Mouse (Mus musculus): ENCODE data around the gene Pgbd5. TPM values are rescaled to one million over a fixed set of nuclear protein-coding genes. Genes with fewer than 3 reads are reported as not detected.

Gene Pgbd5
- polyA plus RNA-seq (2014; fragmentation: Nextera tagmentation; extraction: Ambion mirVana) = 5.0 and 5.3 TPM in 2 replicates

DNA sequence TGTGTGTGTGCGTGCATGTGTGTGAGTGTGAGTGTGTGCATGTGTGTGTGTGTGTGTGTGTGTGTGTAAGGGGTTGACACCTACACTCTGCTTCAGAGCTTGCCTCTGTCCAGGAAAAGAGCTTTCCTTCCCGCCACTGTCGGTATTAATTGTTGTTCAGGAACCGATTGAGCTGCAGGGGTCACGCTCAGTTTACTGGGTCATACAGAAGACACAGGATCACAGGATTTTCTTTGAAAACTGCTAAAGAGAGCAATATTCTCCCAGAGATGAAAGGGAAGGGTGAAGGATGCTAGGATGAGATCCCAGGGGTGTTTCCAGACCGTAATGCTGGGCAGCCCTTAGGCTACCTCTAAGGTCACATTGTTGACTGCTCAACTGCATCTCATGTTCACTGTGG is at the start of gene Pgbd5:
Gene Pgbd5, minus strand, starts transcription at position 101 of the 400 bp plus-strand sequence.
- Histone ChIP-seq H3K36me3 (ENCODE audit: control insufficient read depth, insufficient read depth, low read length) (no peaks in the 10 kb centered on the region), H3K9me3 (ENCODE audit: control insufficient read depth, low read length) (no peaks in the 10 kb centered on the region), H3K4me1 (replicated peaks; ENCODE audit: control insufficient read depth, insufficient read depth, low read length) (0 out of 2 replicates have a peak, but pooled peaks cover 2% of the 10 kb centered on the region), H3K4me2 (replicated peaks; ENCODE audit: low read depth, low read length) (no peak within 1 kb of the TSS), H3K27me3 (ENCODE audit: control insufficient read depth, insufficient read depth, low read length) (no peaks in the 10 kb centered on the region), H3K9ac (ENCODE audit: low read depth, low read length) (no peak within 1 kb of the TSS), H3K27ac (ENCODE audit: low read depth, low read length) (no peak within 1 kb of the TSS), H3K4me3 (ENCODE audit: low read depth, low read length) (no peak within 1 kb of the TSS)
- no peak for DNase-seq (ENCODE audit: low spot score)
- ATAC-seq (ENCODE audit: low FRiP score) = no peak
- WGBS = 79% methylated on average over 6 of the region's 6 CpGs

DNA sequence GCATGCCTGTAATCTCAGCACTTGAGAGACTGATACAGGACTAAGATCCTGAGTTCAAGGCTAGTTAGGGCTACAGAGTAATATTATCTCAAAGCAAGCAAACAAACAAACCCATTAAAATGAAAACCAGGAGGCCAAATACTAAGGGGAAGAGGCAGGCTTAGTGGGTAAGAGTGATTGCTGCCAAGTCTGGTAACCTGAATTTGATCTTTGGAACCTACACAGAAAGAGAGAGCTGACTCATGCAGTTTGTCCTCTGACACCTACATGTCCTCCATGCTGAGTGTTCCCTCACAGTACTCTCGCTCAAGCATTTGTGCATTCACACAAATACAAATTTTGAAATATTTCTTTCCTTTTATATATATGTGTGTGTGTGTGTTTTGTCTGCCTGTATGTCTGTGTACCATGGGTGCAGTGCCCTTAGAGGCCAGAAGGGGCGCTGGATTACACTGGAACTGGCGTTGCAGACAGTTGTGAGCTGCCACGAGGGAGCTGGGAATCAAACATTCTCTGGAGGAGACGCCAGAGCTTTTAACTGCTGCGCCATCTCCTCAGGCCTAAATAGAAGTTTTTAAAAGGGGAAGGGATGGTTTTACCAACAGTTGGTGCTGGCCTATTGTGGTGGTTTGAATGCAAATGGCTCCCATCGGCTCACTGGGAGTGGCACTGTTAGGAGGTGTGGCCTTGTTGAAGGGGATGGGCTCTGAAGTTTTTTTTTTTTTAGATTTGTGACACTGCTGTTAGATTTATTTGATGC is 44.1 kb upstream of the Pgbd5 start:
- no peak overlapping the region for H3K9ac ChIP-seq (ENCODE audit: low read depth, low read length)
- H3K27me3 ChIP-seq (ENCODE audit: control insufficient read depth, insufficient read depth, low read length) = no peaks in the 10 kb centered on the region
- WGBS = 74% methylated on average over 7 of the region's 7 CpGs
- no peak overlapping the region for H3K27ac ChIP-seq (ENCODE audit: low read depth, low read length)
- H3K4me3 ChIP-seq (ENCODE audit: low read depth, low read length) = no peak overlapping the region
- H3K4me2 ChIP-seq (replicated peaks; ENCODE audit: low read depth, low read length) = no peak overlapping the region
- no peaks in the 10 kb centered on the region for H3K9me3 ChIP-seq (ENCODE audit: control insufficient read depth, low read length)
- H3K36me3 ChIP-seq (ENCODE audit: control insufficient read depth, insufficient read depth, low read length) = no peaks in the 10 kb centered on the region
- ATAC-seq (ENCODE audit: low FRiP score) = no peak
- peak; percentile 9 for DNase-seq (ENCODE audit: low spot score)
- no peaks in the 10 kb centered on the region for H3K4me1 ChIP-seq (replicated peaks; ENCODE audit: control insufficient read depth, insufficient read depth, low read length)

DNA sequence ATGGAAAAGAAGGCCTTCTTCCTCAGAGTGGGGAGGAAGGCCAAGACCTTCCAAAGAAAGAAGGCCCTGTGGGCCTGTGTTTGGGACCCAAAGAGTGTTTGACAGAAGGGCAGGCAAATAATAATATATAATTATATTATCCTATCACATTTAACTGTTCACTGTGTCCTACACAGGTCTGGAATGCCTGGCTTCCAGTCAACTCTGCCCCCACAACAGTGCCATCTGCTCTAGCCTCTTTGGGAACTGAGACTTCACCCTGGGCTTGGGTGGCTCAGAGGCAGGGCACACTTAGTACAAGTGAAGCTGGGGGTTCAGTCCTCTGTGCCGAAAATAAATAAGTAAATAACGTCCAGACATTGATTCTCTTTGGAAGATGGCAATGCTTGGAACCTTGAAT is 43.3 kb upstream of the Pgbd5 start:
- H3K27ac ChIP-seq (ENCODE audit: low read depth, low read length) = no peak overlapping the region
- DNase-seq (ENCODE audit: low spot score) = no peak
- no peak overlapping the region for H3K9ac ChIP-seq (ENCODE audit: low read depth, low read length)
- H3K4me1 ChIP-seq (replicated peaks; ENCODE audit: control insufficient read depth, insufficient read depth, low read length) = no peaks in the 10 kb centered on the region
- H3K9me3 ChIP-seq (ENCODE audit: control insufficient read depth, low read length) = no peaks in the 10 kb centered on the region
- H3K27me3 ChIP-seq (ENCODE audit: control insufficient read depth, insufficient read depth, low read length) = no peaks in the 10 kb centered on the region
- no peak for ATAC-seq (ENCODE audit: low FRiP score)
- no peak overlapping the region for H3K4me3 ChIP-seq (ENCODE audit: low read depth, low read length)
- no peaks in the 10 kb centered on the region for H3K36me3 ChIP-seq (ENCODE audit: control insufficient read depth, insufficient read depth, low read length)
- no peak overlapping the region for H3K4me2 ChIP-seq (replicated peaks; ENCODE audit: low read depth, low read length)
- 91% methylated on average over 2 of the region's 2 CpGs for WGBS

DNA sequence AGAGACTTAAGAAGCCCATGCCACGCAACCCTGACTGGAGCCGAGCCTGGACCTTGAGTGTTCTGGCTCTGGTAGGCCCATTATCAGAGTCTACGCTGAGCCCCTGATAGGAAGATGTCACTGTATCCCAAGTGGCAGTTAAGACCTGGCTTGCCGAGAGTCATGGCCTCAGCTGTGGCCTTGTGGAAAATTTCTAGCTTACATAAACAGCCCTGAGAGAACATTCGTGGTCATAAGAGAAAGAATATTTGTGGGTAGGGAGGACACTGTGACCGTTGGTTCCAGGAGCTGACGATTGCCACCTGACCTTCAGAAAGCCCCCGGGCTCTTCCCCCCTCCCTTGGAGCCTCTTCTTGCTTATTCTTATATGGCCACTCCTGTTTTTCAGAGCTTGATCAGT is 40.9 kb upstream of the Pgbd5 start:
- Histone ChIP-seq H3K27me3 (ENCODE audit: control insufficient read depth, insufficient read depth, low read length) (no peaks in the 10 kb centered on the region), H3K4me3 (ENCODE audit: low read depth, low read length) (no peak overlapping the region), H3K9ac (ENCODE audit: low read depth, low read length) (no peak overlapping the region), H3K4me1 (replicated peaks; ENCODE audit: control insufficient read depth, insufficient read depth, low read length) (no peaks in the 10 kb centered on the region), H3K4me2 (replicated peaks; ENCODE audit: low read depth, low read length) (no peak overlapping the region), H3K9me3 (ENCODE audit: control insufficient read depth, low read length) (no peaks in the 10 kb centered on the region), H3K27ac (ENCODE audit: low read depth, low read length) (no peak overlapping the region), H3K36me3 (ENCODE audit: control insufficient read depth, insufficient read depth, low read length) (no peaks in the 10 kb centered on the region)
- 85% methylated on average over 8 of the region's 8 CpGs for WGBS
- DNase-seq (ENCODE audit: low spot score) (no peak), ATAC-seq (ENCODE audit: low FRiP score) (no peak)

DNA sequence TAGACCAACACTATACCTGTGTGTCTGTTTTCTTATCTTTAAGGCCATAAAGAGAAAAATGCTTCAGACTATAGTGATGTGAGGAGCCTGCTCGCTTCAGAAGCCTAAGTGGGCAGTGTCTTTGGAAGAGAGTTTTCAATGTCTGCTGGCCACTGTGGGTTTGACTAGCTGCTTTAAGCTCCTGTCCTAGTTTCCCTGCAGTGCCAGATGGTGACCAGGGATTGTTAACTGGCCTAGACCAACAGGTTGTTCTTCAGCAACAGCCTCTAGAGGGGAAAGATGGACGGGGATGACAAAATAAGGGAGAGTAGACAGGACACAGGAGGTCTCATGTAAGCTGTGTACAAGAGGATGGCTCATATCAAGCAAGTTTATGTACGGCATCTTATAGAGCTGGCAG is 39.8 kb upstream of the Pgbd5 start:
- no peaks in the 10 kb centered on the region for H3K4me1 ChIP-seq (replicated peaks; ENCODE audit: control insufficient read depth, insufficient read depth, low read length)
- DNase-seq (ENCODE audit: low spot score) (no peak), ATAC-seq (ENCODE audit: low FRiP score) (no peak)
- no peaks in the 10 kb centered on the region for H3K27me3 ChIP-seq (ENCODE audit: control insufficient read depth, insufficient read depth, low read length)
- H3K27ac ChIP-seq (ENCODE audit: low read depth, low read length) = no peak overlapping the region
- H3K36me3 ChIP-seq (ENCODE audit: control insufficient read depth, insufficient read depth, low read length) = no peaks in the 10 kb centered on the region
- no peaks in the 10 kb centered on the region for H3K9me3 ChIP-seq (ENCODE audit: control insufficient read depth, low read length)
- no peak overlapping the region for H3K9ac ChIP-seq (ENCODE audit: low read depth, low read length)
- no peak overlapping the region for H3K4me2 ChIP-seq (replicated peaks; ENCODE audit: low read depth, low read length)
- WGBS = 88% methylated on average over 3 of the region's 3 CpGs
- no peak overlapping the region for H3K4me3 ChIP-seq (ENCODE audit: low read depth, low read length)

DNA sequence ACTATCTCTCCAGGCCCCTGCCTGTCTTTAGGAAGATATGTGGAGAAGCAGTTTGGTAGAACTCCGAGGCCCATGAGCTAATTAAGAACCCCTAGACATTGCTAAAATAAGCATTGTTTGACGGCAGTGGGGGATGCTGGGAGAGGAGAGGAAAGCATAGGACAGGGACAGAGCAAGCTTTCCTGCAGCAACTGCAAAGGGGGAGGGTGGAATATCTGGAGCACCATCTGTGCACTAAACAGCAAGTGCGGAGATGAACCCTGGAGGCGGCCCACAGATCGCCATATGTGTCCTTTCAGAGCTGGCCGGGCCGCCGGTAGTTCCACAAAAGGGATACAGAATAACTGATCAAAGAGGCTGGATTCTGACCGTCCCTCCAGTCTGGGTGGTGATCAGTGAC is 37.2 kb upstream of the Pgbd5 start:
- no peaks in the 10 kb centered on the region for H3K4me1 ChIP-seq (replicated peaks; ENCODE audit: control insufficient read depth, insufficient read depth, low read length)
- DNase-seq (ENCODE audit: low spot score) (peak; percentile 42), ATAC-seq (ENCODE audit: low FRiP score) (0 out of 2 replicates have a peak, but pooled peaks have one; percentile 53)
- no peak overlapping the region; the same call in 1 of the 2 replicates for H3K9ac ChIP-seq (ENCODE audit: low read depth, low read length)
- H3K4me2 ChIP-seq (replicated peaks; ENCODE audit: low read depth, low read length) = no peak overlapping the region
- H3K27me3 ChIP-seq (ENCODE audit: control insufficient read depth, insufficient read depth, low read length) = no peaks in the 10 kb centered on the region
- WGBS = 58% methylated on average over 9 of the region's 9 CpGs
- H3K36me3 ChIP-seq (ENCODE audit: control insufficient read depth, insufficient read depth, low read length) = no peaks in the 10 kb centered on the region
- H3K4me3 ChIP-seq (ENCODE audit: low read depth, low read length) = no peak overlapping the region
- H3K27ac ChIP-seq (ENCODE audit: low read depth, low read length) = peak overlapping the region; percentile 65
- no peaks in the 10 kb centered on the region for H3K9me3 ChIP-seq (ENCODE audit: control insufficient read depth, low read length)

DNA sequence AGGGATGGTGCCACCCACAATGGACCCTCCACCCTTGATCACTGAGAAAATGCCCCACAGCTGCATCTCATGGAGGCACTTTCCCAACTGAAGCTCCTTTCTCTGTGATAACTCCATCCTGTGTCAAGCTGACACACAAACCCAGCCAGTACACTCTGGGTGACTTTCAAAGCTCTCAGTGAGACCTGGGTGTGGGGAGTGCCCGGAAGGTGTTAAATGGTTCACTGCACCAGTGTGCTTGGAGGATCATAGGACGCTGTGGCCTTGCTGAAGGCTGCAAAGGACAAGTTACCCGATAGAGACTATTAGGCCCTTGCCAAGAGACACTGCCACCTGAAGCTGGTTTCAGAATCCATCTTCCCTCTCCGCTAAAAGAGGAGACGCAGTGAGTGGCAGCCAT is 36.2 kb upstream of the Pgbd5 start:
- no peaks in the 10 kb centered on the region for H3K36me3 ChIP-seq (ENCODE audit: control insufficient read depth, insufficient read depth, low read length)
- no peak overlapping the region for H3K4me2 ChIP-seq (replicated peaks; ENCODE audit: low read depth, low read length)
- WGBS = 84% methylated on average over 5 of the region's 5 CpGs
- H3K4me3 ChIP-seq (ENCODE audit: low read depth, low read length) = no peak overlapping the region
- no peak for DNase-seq (ENCODE audit: low spot score)
- ATAC-seq (ENCODE audit: low FRiP score) = no peak
- no peaks in the 10 kb centered on the region for H3K4me1 ChIP-seq (replicated peaks; ENCODE audit: control insufficient read depth, insufficient read depth, low read length)
- H3K9ac ChIP-seq (ENCODE audit: low read depth, low read length) = no peak overlapping the region
- H3K27me3 ChIP-seq (ENCODE audit: control insufficient read depth, insufficient read depth, low read length) = no peaks in the 10 kb centered on the region
- H3K27ac ChIP-seq (ENCODE audit: low read depth, low read length) = no peak overlapping the region
- H3K9me3 ChIP-seq (ENCODE audit: control insufficient read depth, low read length) = no peaks in the 10 kb centered on the region

DNA sequence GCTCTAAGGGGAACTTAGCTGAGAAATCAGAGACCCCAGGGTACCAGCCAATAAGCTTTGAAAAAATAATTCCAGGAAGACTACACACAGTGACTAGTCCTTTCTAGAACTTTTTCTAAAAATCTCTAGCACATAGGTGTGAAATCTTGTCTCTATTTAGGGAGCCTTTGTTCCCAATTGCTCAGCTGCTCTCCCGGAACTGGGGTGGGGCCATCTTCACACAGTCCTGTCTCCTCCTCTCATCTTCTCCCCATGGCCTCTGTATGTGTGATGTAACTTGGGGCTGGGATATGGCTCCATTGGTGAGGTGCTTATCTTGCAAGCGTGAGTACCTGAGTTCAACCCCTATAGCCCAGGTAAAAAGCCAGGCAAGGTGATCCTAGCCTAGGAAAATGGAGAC is 25.2 kb upstream of the Pgbd5 start:
- Histone ChIP-seq H3K9ac (ENCODE audit: low read depth, low read length) (no peak overlapping the region), H3K9me3 (ENCODE audit: control insufficient read depth, low read length) (no peaks in the 10 kb centered on the region), H3K27me3 (ENCODE audit: control insufficient read depth, insufficient read depth, low read length) (no peaks in the 10 kb centered on the region), H3K36me3 (ENCODE audit: control insufficient read depth, insufficient read depth, low read length) (no peaks in the 10 kb centered on the region), H3K4me3 (ENCODE audit: low read depth, low read length) (no peak overlapping the region), H3K27ac (ENCODE audit: low read depth, low read length) (no peak overlapping the region), H3K4me1 (replicated peaks; ENCODE audit: control insufficient read depth, insufficient read depth, low read length) (no peaks in the 10 kb centered on the region), H3K4me2 (replicated peaks; ENCODE audit: low read depth, low read length) (no peak overlapping the region)
- 84% methylated on average over 2 of the region's 2 CpGs for WGBS
- no peak for ATAC-seq (ENCODE audit: low FRiP score)
- no peak for DNase-seq (ENCODE audit: low spot score)

DNA sequence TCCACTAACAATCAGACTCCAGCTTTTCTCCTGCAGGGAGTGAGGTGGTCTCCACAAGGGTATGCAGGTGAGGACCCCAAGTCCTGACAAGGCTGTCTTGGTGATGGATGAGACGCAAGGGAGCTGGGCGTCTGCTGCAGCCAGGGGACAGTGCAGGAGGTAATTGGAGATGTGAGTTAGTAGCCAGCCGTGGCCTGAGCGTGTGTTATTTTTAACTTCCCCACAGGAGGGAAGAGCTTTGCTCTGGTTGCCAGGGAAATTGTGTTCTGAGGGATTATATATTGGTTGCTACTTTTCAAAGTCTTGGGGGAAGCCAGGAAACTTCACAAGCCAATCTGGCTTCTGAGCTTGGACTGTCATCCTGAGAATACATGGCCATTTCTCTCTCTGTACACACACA is 23.7 kb upstream of the Pgbd5 start:
- Histone ChIP-seq H3K9me3 (ENCODE audit: control insufficient read depth, low read length) (no peaks in the 10 kb centered on the region), H3K36me3 (ENCODE audit: control insufficient read depth, insufficient read depth, low read length) (no peaks in the 10 kb centered on the region), H3K4me3 (ENCODE audit: low read depth, low read length) (no peak overlapping the region), H3K4me2 (replicated peaks; ENCODE audit: low read depth, low read length) (no peak overlapping the region), H3K27me3 (ENCODE audit: control insufficient read depth, insufficient read depth, low read length) (no peaks in the 10 kb centered on the region), H3K9ac (ENCODE audit: low read depth, low read length) (no peak overlapping the region), H3K27ac (ENCODE audit: low read depth, low read length) (no peak overlapping the region), H3K4me1 (replicated peaks; ENCODE audit: control insufficient read depth, insufficient read depth, low read length) (no peaks in the 10 kb centered on the region)
- DNase-seq (ENCODE audit: low spot score) (no peak), ATAC-seq (ENCODE audit: low FRiP score) (no peak)
- 43% methylated on average over 4 of the region's 4 CpGs for WGBS
